Mouse (Mus musculus): Measurements from ENCODE around the gene Foxp1.

- no peak for TF ChIP-seq CTCF (IDR thresholded peaks at IDR 0.05; ENCODE audit: control insufficient read depth, insufficient read depth, low read length)
- no peak for TF ChIP-seq POLR2A (IDR thresholded peaks at IDR 0.05; ENCODE audit: borderline replicate concordance, control insufficient read depth, low read depth, low read length)
These were observed 494.1 kb downstream of the Foxp1 start for GRCm38 (mm10) chr6:99028161-99028988.

All from bone marrow, adult 2 months (tissue).